Mouse (Mus musculus) brain, embryonic 14.5 days (tissue): ENCODE results near the gene Rab11fip3.

Experiments
- CTCF ChIP-seq: fragments of 200-500 bp; IDR thresholded peaks from 2 replicates; pipeline ENCODE4 v1.5.1; 2012; ENCODE audit warnings: inconsistent platforms, mild to moderate bottlenecking, moderate library complexity, borderline replicate concordance; ENCODE audit not compliant: insufficient read depth, insufficient read length; ENCODE audit errors: extremely low read depth
- POLR2A ChIP-seq: fragments of 200-500 bp; IDR thresholded peaks from 2 replicates; pipeline ENCODE4 v1.6.1; 2012; ENCODE audit warnings: mild to moderate bottlenecking, inconsistent platforms, borderline replicate concordance; ENCODE audit not compliant: poor library complexity, insufficient read depth, insufficient read length, severe bottlenecking; ENCODE audit errors: extremely low read depth

DNA sequence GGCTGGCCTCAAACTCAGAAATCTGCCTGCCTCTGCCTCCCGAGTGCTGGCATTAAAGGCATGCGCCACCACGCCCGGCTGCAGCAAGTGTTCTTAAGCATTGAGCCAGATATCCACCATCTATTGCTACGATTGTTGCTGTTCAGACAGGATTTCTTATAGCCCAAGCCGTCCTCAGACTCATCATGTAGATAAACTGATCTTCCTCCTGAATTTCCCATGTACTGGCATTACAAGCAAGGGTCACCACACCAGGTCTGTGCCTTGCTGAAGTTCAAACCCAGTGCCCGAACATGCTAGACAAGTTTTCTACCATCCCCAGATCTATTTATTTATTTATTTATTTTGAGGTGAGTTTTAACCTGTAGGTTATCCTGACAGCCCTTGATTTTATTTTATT is 29.1 kb upstream of the Rab11fip3 start:
- no peak for TF ChIP-seq CTCF
- no peak for TF ChIP-seq POLR2A
